Mouse (Mus musculus) urinary bladder, adult 18-20 months (tissue): ENCODE results near the gene Ophn1.

ENCODE experiments used
- DNase-seq, 2 experiments: peaks; one replicate each; pipeline ENCODE4 v3.0.0; 2022; ENCODE audit warnings: low spot score in 2 of 2, mixed read lengths in 2 of 2

Gene Ophn1

GRCm38 (mm10) chrX:98835989-98836388, 54.8 kb downstream of the Ophn1 start:
- DNase-seq = no peak

GRCm38 (mm10) chrX:98803813-98804212, 87.0 kb downstream of the Ophn1 start:
- no peak for DNase-seq

GRCm38 (mm10) chrX:98774247-98774950, 116.4 kb downstream of the Ophn1 start:
- no peak for DNase-seq

- no peak for DNase-seq
Observed at GRCm38 (mm10) chrX:98755089-98755488, 135.7 kb downstream of the Ophn1 start.

- DNase-seq = no peak
Observed at GRCm38 (mm10) chrX:98751279-98751817, 139.5 kb downstream of the Ophn1 start.

- no peak for DNase-seq
Observed at GRCm38 (mm10) chrX:98736758-98737157, 154.1 kb downstream of the Ophn1 start.

GRCm38 (mm10) chrX:98722991-98723390, 167.8 kb downstream of the Ophn1 start:
- no peak for DNase-seq

- DNase-seq = no peak
Observed at GRCm38 (mm10) chrX:98707766-98708165, 183.1 kb downstream of the Ophn1 start.

- peak in 1 of 2 experiments; percentile 9 for DNase-seq
Observed at GRCm38 (mm10) chrX:98701635-98702034, 189.2 kb downstream of the Ophn1 start.

GRCm38 (mm10) chrX:98682603-98683002, 208.2 kb downstream of the Ophn1 start:
- no peak for DNase-seq

GRCm38 (mm10) chrX:98681281-98681680, 209.5 kb downstream of the Ophn1 start:
- no peak for DNase-seq

GRCm38 (mm10) chrX:98670988-98671387, 219.8 kb downstream of the Ophn1 start:
- no peak for DNase-seq

GRCm38 (mm10) chrX:98651431-98651830, 239.4 kb downstream of the Ophn1 start:
- DNase-seq = no peak

GRCm38 (mm10) chrX:98628666-98629404, 262.0 kb downstream of the Ophn1 start:
- no peak for DNase-seq

- DNase-seq = no peak
Observed at GRCm38 (mm10) chrX:98618865-98619264, 272.0 kb downstream of the Ophn1 start.

- no peak for DNase-seq
Observed at GRCm38 (mm10) chrX:98617426-98617825, 273.4 kb downstream of the Ophn1 start.

GRCm38 (mm10) chrX:98574201-98574600, 316.6 kb downstream of the Ophn1 start:
- DNase-seq = no peak

- DNase-seq = no peak
Observed at GRCm38 (mm10) chrX:98546458-98546857, 344.4 kb downstream of the Ophn1 start.

GRCm38 (mm10) chrX:98515329-98515728, 375.5 kb downstream of the Ophn1 start:
- DNase-seq = no peak

- no peak for DNase-seq
Observed at GRCm38 (mm10) chrX:98514359-98514904, 376.4 kb downstream of the Ophn1 start.
